In the genomic region with DNA sequence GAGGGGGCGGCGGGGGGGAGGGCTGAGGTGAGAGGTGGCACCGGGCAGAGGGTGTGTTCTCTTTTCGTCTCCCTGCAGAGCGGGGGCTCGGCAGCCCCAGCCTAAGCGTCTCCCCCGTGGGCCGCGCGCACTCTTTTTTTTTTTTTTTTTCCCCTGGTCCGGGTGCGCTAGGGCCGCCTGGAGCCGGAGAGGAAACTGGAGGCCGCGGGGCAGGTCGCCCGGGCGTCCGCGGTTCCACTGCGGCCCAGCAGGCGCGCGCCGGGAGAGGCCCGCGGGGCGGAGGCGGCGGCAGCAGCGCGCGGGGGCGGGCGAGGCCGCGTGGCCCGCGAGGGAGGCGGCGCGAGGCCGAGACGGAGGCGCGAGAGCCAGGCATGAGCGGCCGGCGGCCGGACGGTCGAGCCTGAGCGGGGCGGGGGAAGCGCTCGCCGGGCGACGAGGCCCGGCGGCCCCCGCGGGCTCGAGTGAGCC, we compare ENCODE assay signal across 9 mouse cellular contexts. TPM values are rescaled to one million over a fixed set of nuclear protein-coding genes. Genes with fewer than 3 reads are reported as not detected.
A peak's percentile ranks its signal among the peaks of the same experiment; 100 is the strongest.
DNase-seq lines count a peak whose midpoint lies in the region; ATAC-seq and TF ChIP-seq lines count a peak whose summit lies in the region.
"Had no signal": no experiment of that assay in that cellular context is flagged by ENCODE, and none has a peak within 500 bp of the region (broad histone marks: within the 10 kb centered on the region; RNA-seq: fewer than 3 reads in every experiment).

No protein-coding gene starts in this region.

- TF ChIP-seq CTCF in heart, postnatal 0 days (IDR thresholded peaks at IDR 0.05; ENCODE audit: low read depth) = no peak
- no peak for TF ChIP-seq CTCF in testis, adult 2 months (IDR thresholded peaks at IDR 0.05; ENCODE audit: control insufficient read depth, insufficient read depth, insufficient replicate concordance, low read depth, low read length)

- no peak for TF ChIP-seq EP300 in heart, postnatal 0 days (IDR thresholded peaks at IDR 0.05; ENCODE audit: low read depth)

- H3K27ac ChIP-seq in heart, postnatal 0 days (ENCODE audit: low read depth) = peak overlapping the region; percentile 7; the same call in 1 of the 2 replicates
- peak overlapping the region; percentile 83 for H3K27ac ChIP-seq in limb, embryonic 15.5 days
- peak overlapping the region; percentile 26 for H3K27ac ChIP-seq in testis, adult 2 months (ENCODE audit: control insufficient read depth, insufficient read depth, low read depth, low read length)

- under 1% methylated on average over 51 of the region's 66 CpGs for WGBS in heart, postnatal 0 days
- 0% methylated on average over 17 of the region's 66 CpGs for WGBS in limb, embryonic 15.5 days

- TF ChIP-seq POLR2A in testis, adult 2 months (IDR thresholded peaks at IDR 0.05; ENCODE audit: control insufficient read depth, low read depth, low read length) = no peak

- peak overlapping the region; percentile 72 for H3K4me2 ChIP-seq in heart, postnatal 0 days (ENCODE audit: low read depth, low read length)
- H3K4me2 ChIP-seq in limb, embryonic 15.5 days = peak overlapping the region; percentile 90

- peak overlapping the region; percentile 39; the same call in 1 of the 2 replicates for H3K9ac ChIP-seq in heart, postnatal 0 days (replicated peaks; ENCODE audit: low read depth, low read length)
- peak overlapping the region; percentile 54 for H3K9ac ChIP-seq in limb, embryonic 15.5 days

- H3K9me3 ChIP-seq in heart, postnatal 0 days (replicated peaks; ENCODE audit: control insufficient read depth, low read length) = no peaks in the 10 kb centered on the region
- no peaks in the 10 kb centered on the region for H3K9me3 ChIP-seq in limb, embryonic 15.5 days

- peak; percentile 12; the same call in 1 of the 2 replicates for ATAC-seq in heart, postnatal 0 days (ENCODE audit: insufficient read depth, low read depth)
- no peak; the same call in 1 of the 2 replicates for ATAC-seq in limb, embryonic 15.5 days (ENCODE audit: insufficient number of reproducible peaks, low FRiP score, low TSS enrichment, low read depth)

- peak overlapping the region; percentile 52 for H3K4me3 ChIP-seq in heart, postnatal 0 days (ENCODE audit: low read depth, low read length)
- H3K4me3 ChIP-seq in limb, embryonic 15.5 days = peak overlapping the region; percentile 61
- H3K4me3 ChIP-seq in testis, adult 2 months (ENCODE audit: control insufficient read depth, low read depth, low read length) = peak overlapping the region; percentile 74
- H3K4me3 ChIP-seq: erythroblast, embryonic 14.5 days had no signal

- H3K4me1 ChIP-seq in heart, postnatal 0 days (ENCODE audit: control insufficient read depth, insufficient read depth) = no peaks in the 10 kb centered on the region
- peaks cover 33% of the 10 kb centered on the region for H3K4me1 ChIP-seq in limb, embryonic 15.5 days
- H3K4me1 ChIP-seq in testis, adult 2 months (ENCODE audit: control insufficient read depth, insufficient read depth, low read length) = peaks cover 15% of the 10 kb centered on the region

- peaks cover 98% of the 10 kb centered on the region for H3K27me3 ChIP-seq in heart, postnatal 0 days (ENCODE audit: control insufficient read depth, insufficient read depth, low read length)
- peaks cover 88% of the 10 kb centered on the region for H3K27me3 ChIP-seq in limb, embryonic 15.5 days
- no peaks in the 10 kb centered on the region for H3K27me3 ChIP-seq in testis, adult 2 months (ENCODE audit: control insufficient read depth, insufficient read depth, low read length)

- no peaks in the 10 kb centered on the region for H3K36me3 ChIP-seq in heart, postnatal 0 days (replicated peaks; ENCODE audit: control insufficient read depth, insufficient read depth, low read length)
- H3K36me3 ChIP-seq in limb, embryonic 15.5 days = peaks cover 3% of the 10 kb centered on the region; the same call in 1 of the 2 replicates
- H3K36me3 ChIP-seq in testis, adult 2 months (ENCODE audit: control insufficient read depth, insufficient read depth, low read length) = no peaks in the 10 kb centered on the region; the same call in 1 of the 2 replicates

- DNase-seq in embryo, embryonic 11 days = peak; percentile 65
- no peak for DNase-seq in embryo, embryonic 9.5 days (ENCODE audit: extremely low spot score)
- peak; percentile 77 for DNase-seq in NIH3T3 (ENCODE audit: low read depth)
- DNase-seq in heart, postnatal 0 days (ENCODE audit: low spot score) = no peak
- DNase-seq in cerebellum, adult 9-10 months = no peak
- no peak for DNase-seq in retina, postnatal 1 day

RNA-seq across cellular contexts. Expression of gene Hoxd8, which starts 0.6 kb away (rescaled TPM):
- 1.5 TPM in 1 of 2 replicates, not detected in the other for total RNA-seq in heart, postnatal 0 days (2014; rRNA removed; ENCODE audit: low replicate concordance)
- 0.23 and 0.26 TPM in 2 replicates for polyA plus RNA-seq in heart, postnatal 0 days (2015; fragmentation: Nextera tagmentation; extraction: Ambion mirVana)
- polyA plus RNA-seq in limb, embryonic 15.5 days (2015; fragmentation: Nextera tagmentation; extraction: Ambion mirVana) = 5.9 and 7.3 TPM in 2 replicates
- 23.1 and 23.6 TPM in 2 replicates for polyA plus RNA-seq in testis, adult 2 months (2012; rRNA removed)
- polyA plus RNA-seq: erythroblast, embryonic 14.5 days had no signal

RNA-seq across cellular contexts. Expression of gene Hoxd3, which starts 6.7 kb away (rescaled TPM):
- total RNA-seq in heart, postnatal 0 days (2014; rRNA removed; ENCODE audit: low replicate concordance) = not detected in 2 replicates
- 0.04 TPM in 1 of 2 replicates, not detected in the other for polyA plus RNA-seq in heart, postnatal 0 days (2015; fragmentation: Nextera tagmentation; extraction: Ambion mirVana)
- 0.55 and 0.65 TPM in 2 replicates for polyA plus RNA-seq in limb, embryonic 15.5 days (2015; fragmentation: Nextera tagmentation; extraction: Ambion mirVana)
- 0.48 and 1.4 TPM in 2 replicates for polyA plus RNA-seq in testis, adult 2 months (2012; rRNA removed)
- polyA plus RNA-seq: erythroblast, embryonic 14.5 days had no signal

RNA-seq across cellular contexts. Expression of gene Hoxd4, which starts 6.7 kb away (rescaled TPM):
- 0.19 TPM in 1 of 2 replicates, not detected in the other for total RNA-seq in heart, postnatal 0 days (2014; rRNA removed; ENCODE audit: low replicate concordance)
- polyA plus RNA-seq in heart, postnatal 0 days (2015; fragmentation: Nextera tagmentation; extraction: Ambion mirVana) = 0.05 and 0.11 TPM in 2 replicates
- polyA plus RNA-seq in limb, embryonic 15.5 days (2015; fragmentation: Nextera tagmentation; extraction: Ambion mirVana) = 0.29 and 0.66 TPM in 2 replicates
- 3.3 and 5.3 TPM in 2 replicates for polyA plus RNA-seq in testis, adult 2 months (2012; rRNA removed)

RNA-seq across cellular contexts. Expression of gene Hoxd9, which starts 7.5 kb away (rescaled TPM):
- total RNA-seq in heart, postnatal 0 days (2014; rRNA removed; ENCODE audit: low replicate concordance) = 0.84 TPM in 1 of 2 replicates, not detected in the other
- 0.08 and 0.12 TPM in 2 replicates for polyA plus RNA-seq in heart, postnatal 0 days (2015; fragmentation: Nextera tagmentation; extraction: Ambion mirVana)
- 7.1 TPM in 2 replicates for polyA plus RNA-seq in limb, embryonic 15.5 days (2015; fragmentation: Nextera tagmentation; extraction: Ambion mirVana)
- 1.8 and 2.0 TPM in 2 replicates for polyA plus RNA-seq in testis, adult 2 months (2012; rRNA removed)
- polyA plus RNA-seq: erythroblast, embryonic 14.5 days had no signal

RNA-seq across cellular contexts. Expression of gene Hoxd10, which starts 13.3 kb away (rescaled TPM):
- not detected in 2 replicates for total RNA-seq in heart, postnatal 0 days (2014; rRNA removed; ENCODE audit: low replicate concordance)
- polyA plus RNA-seq in heart, postnatal 0 days (2015; fragmentation: Nextera tagmentation; extraction: Ambion mirVana) = 0.08 TPM in 1 of 2 replicates, not detected in the other
- 12.4 and 14.5 TPM in 2 replicates for polyA plus RNA-seq in limb, embryonic 15.5 days (2015; fragmentation: Nextera tagmentation; extraction: Ambion mirVana)
- polyA plus RNA-seq in testis, adult 2 months (2012; rRNA removed) = 0.73 and 0.81 TPM in 2 replicates
- polyA plus RNA-seq: erythroblast, embryonic 14.5 days had no signal

Comparison
In these comparisons a context has a peak if more than half of its experiments do, and no peak if none do; other contexts are left out.
1. DNase-seq: peak in embryo, embryonic 11 days (single experiment) and NIH3T3 (single experiment); none in embryo, embryonic 9.5 days (single experiment), heart, postnatal 0 days (single experiment), cerebellum, adult 9-10 months (single experiment) and retina, postnatal 1 day (single experiment).
2. H3K27ac ChIP-seq: peak in every context shown above with its lines; median percentile 83 in limb, embryonic 15.5 days; 26 in testis, adult 2 months; 7 in heart, postnatal 0 days.
3. Peak in every context shown above with its lines, with median percentiles within 50 percentile points of each other: H3K4me3 ChIP-seq.